Mouse (Mus musculus) stomach, postnatal 0 days (tissue): ENCODE measurements at regions not wholly inside any gene's neighbourhood (a gene's known extent, or its start where the extent isn't known, plus 50 kb on each side); places are given as distances from the start of the nearest gene placed in this dataset.

Source experiments
- CTCF ChIP-seq: IDR thresholded peaks from 2 replicates; pipeline ENCODE4 v1.5.1; 2016; ENCODE audit warnings: antibody characterized with exemption, low read depth, mild to moderate bottlenecking, moderate library complexity
- EP300 ChIP-seq: optimal IDR thresholded peaks from 2 replicates; pipeline ENCODE3; 2016; ENCODE audit warnings: antibody characterized with exemption

DNA sequence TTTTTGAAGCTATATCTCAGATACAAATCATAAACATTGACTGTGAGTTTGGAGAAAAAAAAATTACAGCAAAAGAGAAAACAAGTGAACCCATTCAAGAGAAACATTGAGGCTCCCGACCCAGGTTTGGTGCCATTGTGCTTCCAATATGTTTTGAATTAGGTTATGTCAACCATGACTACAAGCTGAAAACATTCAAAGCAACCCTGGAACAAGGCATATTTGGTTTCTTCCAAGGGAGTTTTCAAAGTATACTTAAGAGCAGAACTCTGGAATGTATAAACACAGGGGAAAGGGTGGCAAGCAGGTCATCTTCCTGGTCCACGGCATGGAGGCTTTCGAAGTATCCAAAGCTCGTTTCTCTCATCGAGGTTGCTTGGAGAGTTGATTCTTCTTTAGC lies 464.1 kb downstream of the Sorl1 start:
- TF ChIP-seq CTCF (no peak), EP300 (no peak)
